Mouse (Mus musculus) heart, embryonic 13.5 days (tissue): Measurements from ENCODE around the gene Hcn4. TPM values are rescaled to one million over a fixed set of nuclear protein-coding genes. Genes with fewer than 3 reads are reported as not detected.

Source experiments
- ATAC-seq: fragments of 200-750 bp; cut with Nextera tagmentation; 2 replicates; pipeline ENCODE4 v1.8.0; 2017; ENCODE audit warnings: moderate TSS enrichment; ENCODE audit not compliant: insufficient number of reproducible peaks, low FRiP score, low TSS enrichment; ENCODE audit errors: extremely low read depth
- H3K27ac ChIP-seq: fragments of 300-500 bp; sonication (generic); replicated peaks from 2 replicates; pipeline ENCODE4 v1.5.1; 2015; ENCODE audit warnings: moderate library complexity, mild to moderate bottlenecking, inconsistent platforms
- H3K27me3 ChIP-seq: fragments of 300-500 bp; sonication (generic); replicated peaks from 2 replicates; pipeline ENCODE4 v1.6.1; 2015; ENCODE audit warnings: mild to moderate bottlenecking, inconsistent platforms
- H3K36me3 ChIP-seq: fragments of 300-500 bp; sonication (generic); 2 replicates; pipeline ENCODE4 v1.6.1; 2015; ENCODE audit warnings: mild to moderate bottlenecking, inconsistent platforms
- H3K4me1 ChIP-seq: fragments of 300-500 bp; sonication (generic); 2 replicates; pipeline ENCODE4 v1.6.1; 2015; ENCODE audit warnings: inconsistent platforms
- H3K4me2 ChIP-seq: fragments of 300-500 bp; sonication (generic); 2 replicates; pipeline ENCODE4 v1.6.1; 2015; ENCODE audit warnings: inconsistent platforms, mild to moderate bottlenecking, moderate library complexity
- H3K4me3 ChIP-seq: fragments of 300-500 bp; sonication (generic); 2 replicates; pipeline ENCODE4 v1.5.1; 2015; ENCODE audit warnings: moderate library complexity, mild to moderate bottlenecking, inconsistent platforms
- H3K9ac ChIP-seq: fragments of 300-500 bp; sonication (generic); 2 replicates; pipeline ENCODE4 v1.6.1; 2015; ENCODE audit warnings: inconsistent platforms, mild to moderate bottlenecking, moderate library complexity
- H3K9me3 ChIP-seq: fragments of 300-500 bp; sonication (generic); 2 replicates; pipeline ENCODE4 v1.6.1; 2016; ENCODE audit warnings: inconsistent platforms
- WGBS: fragments of 180-500 bp; shearing (Covaris S2); methylation state at CpG from one replicate; pipeline ENCODE4 v1.1.7; 2015; ENCODE audit warnings: mixed read lengths; 5-methylcytosine and 5-hydroxymethylcytosine counted together
- polyA plus RNA-seq: library from polyadenylated mRNA; unstranded; fragments of >200 nt; fragmentation: Nextera tagmentation; extraction: Ambion mirVana; gene quantifications from 2 replicates; pipeline ENCODE4 v1.2.1, GENCODE M21; 2015

The Hcn4 gene
- polyA plus RNA-seq = 1.3 and 1.8 TPM in 2 replicates

DNA sequence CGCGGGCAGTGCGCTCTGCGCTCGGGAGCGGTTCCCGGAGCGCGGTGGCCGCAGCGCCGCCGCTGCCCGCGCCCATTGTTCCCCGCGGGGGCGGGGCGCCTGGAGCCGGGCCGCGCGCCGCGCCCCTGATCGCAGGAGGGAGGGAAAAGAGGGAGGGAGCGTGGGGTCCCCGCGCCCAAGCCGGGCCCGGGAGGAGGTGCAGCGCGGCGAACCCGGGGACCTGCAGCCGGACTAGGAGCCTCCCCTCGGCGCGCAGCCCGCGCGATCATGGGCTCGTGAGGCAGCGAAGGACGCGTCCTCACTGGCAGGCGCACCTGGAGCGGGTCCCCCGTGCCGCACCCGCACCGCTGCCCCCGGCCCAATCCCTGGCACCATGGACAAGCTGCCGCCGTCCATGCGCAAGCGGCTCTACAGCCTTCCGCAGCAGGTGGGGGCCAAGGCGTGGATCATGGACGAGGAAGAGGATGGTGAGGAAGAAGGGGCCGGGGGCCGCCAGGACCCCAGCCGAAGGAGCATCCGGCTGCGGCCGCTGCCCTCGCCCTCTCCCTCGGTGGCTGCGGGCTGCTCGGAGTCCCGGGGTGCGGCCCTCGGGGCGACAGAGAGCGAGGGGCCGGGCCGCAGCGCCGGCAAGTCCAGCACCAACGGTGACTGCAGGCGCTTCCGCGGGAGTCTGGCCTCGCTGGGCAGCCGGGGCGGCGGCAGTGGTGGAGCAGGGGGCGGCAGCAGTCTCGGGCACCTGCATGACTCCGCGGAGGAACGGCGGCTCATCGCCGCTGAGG is at the start of gene Hcn4:
Hcn4 (plus strand) TSS at position 274 of the 779 bp plus-strand sequence.
- H3K4me3 ChIP-seq = peak within 1 kb of the TSS; percentile 78
- peaks cover 77% of the 10 kb centered on the region for H3K4me1 ChIP-seq
- H3K4me2 ChIP-seq = peak within 1 kb of the TSS; percentile 91
- no peak for ATAC-seq
- peak within 1 kb of the TSS; percentile 82 for H3K9ac ChIP-seq
- under 1% methylated on average over 67 of the region's 95 CpGs for WGBS
- H3K27me3 ChIP-seq = peaks cover 84% of the 10 kb centered on the region
- H3K36me3 ChIP-seq = no peaks in the 10 kb centered on the region
- peak within 1 kb of the TSS; percentile 84 for H3K27ac ChIP-seq
- H3K9me3 ChIP-seq = no peaks in the 10 kb centered on the region

GRCm38 (mm10) chr9:58774761-58775160 is 48.5 kb upstream of the Hcn4 start:
- Histone ChIP-seq H3K4me3 (no peak overlapping the region), H3K27me3 (no peaks in the 10 kb centered on the region), H3K36me3 (no peaks in the 10 kb centered on the region), H3K27ac (no peak overlapping the region), H3K4me2 (no peak overlapping the region), H3K4me1 (peaks cover 5% of the 10 kb centered on the region; the same call in 1 of the 2 replicates), H3K9me3 (no peaks in the 10 kb centered on the region), H3K9ac (no peak overlapping the region)
- 30% methylated on average over 3 of the region's 3 CpGs for WGBS
- ATAC-seq = no peak

- H3K4me1 ChIP-seq = no peaks in the 10 kb centered on the region
- no peak overlapping the region for H3K27ac ChIP-seq
- no peak overlapping the region for H3K4me3 ChIP-seq
- no peak overlapping the region for H3K9ac ChIP-seq
- ATAC-seq = no peak
- H3K4me2 ChIP-seq = no peak overlapping the region
- H3K36me3 ChIP-seq = no peaks in the 10 kb centered on the region
- no peaks in the 10 kb centered on the region for H3K27me3 ChIP-seq
- 22% methylated on average over 2 of the region's 2 CpGs for WGBS
- no peaks in the 10 kb centered on the region for H3K9me3 ChIP-seq
Observed at GRCm38 (mm10) chr9:58775363-58775762, 47.8 kb upstream of the Hcn4 start.

DNA sequence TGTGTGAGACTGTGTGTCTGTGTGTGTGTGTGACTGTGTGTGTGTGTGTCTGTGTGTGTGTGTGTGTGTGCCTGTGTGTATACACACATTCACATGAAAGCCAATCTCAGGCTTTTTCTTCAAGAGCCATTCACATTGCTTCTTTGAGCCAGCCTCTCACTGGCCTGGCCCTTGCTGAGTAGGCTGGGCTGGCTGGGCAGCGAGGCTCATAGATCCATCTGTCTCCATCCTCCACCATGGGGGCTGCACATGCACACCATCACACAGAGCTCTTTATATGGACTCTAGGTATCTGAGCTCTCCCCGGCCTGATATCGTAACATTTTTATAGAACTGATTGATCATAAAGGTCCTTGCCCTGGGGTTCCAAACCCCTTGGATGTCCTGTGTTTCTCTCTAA is 33.7 kb upstream of the Hcn4 start:
- no peaks in the 10 kb centered on the region; the same call in 1 of the 2 replicates for H3K27me3 ChIP-seq

DNA sequence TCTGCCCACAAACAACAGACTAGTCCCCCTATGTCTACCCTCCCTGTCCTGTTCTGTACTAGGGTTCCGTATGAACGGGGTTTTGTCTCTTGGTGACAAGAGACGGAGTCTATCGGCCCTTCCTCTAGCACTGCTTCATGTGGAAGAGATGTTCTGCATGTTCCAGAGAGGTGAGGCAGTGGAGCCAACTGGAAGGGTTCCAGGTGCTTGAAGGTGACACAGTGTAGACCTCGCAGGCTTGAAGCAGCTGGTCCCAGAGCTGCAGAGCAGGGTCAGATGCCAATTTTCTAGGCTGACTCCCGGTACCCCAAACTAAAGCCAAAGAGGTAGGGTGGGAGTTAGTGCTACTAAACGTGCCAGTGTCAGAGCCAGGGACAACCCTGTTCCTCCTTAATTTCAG is 25.1 kb upstream of the Hcn4 start:
- Histone ChIP-seq H3K9me3 (no peaks in the 10 kb centered on the region), H3K27ac (no peak overlapping the region), H3K27me3 (peaks cover 13% of the 10 kb centered on the region), H3K4me3 (no peak overlapping the region), H3K36me3 (no peaks in the 10 kb centered on the region), H3K9ac (peak overlapping the region; percentile 28; the same call in 1 of the 2 replicates), H3K4me1 (peaks cover 36% of the 10 kb centered on the region), H3K4me2 (no peak overlapping the region)
- no peak for ATAC-seq
- 69% methylated on average over 7 of the region's 7 CpGs for WGBS

More for the DNA sequence above, 33.7 kb upstream of the Hcn4 start:
- H3K36me3 ChIP-seq = no peaks in the 10 kb centered on the region
- WGBS = 87% methylated on average over 3 of the region's 3 CpGs
- no peak overlapping the region for H3K27ac ChIP-seq
- no peaks in the 10 kb centered on the region for H3K4me1 ChIP-seq
- ATAC-seq = no peak
- no peaks in the 10 kb centered on the region for H3K9me3 ChIP-seq
- H3K9ac ChIP-seq = no peak overlapping the region
- no peak overlapping the region for H3K4me3 ChIP-seq
- no peak overlapping the region for H3K4me2 ChIP-seq

DNA sequence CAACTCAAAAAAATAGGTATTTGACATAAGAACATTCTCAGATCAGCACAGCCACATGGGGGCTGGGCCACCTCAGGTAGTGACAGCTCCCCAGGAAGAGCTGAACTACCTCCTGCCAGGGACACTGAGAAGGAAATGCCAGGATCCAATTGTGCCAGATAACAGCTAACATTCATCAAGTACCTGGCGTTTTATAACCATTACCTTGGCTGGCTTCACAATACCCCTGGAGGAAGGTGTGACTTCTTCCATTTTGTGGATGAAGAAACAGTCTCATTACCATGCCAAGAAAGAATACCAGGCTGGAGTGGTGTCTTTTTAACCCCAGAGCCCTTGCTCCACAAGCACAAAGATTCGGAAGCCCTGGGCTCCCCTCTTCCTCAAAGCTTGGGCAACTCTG is 21.8 kb upstream of the Hcn4 start:
- WGBS = 59% methylated on average over 2 of the region's 2 CpGs
- Histone ChIP-seq H3K27ac (no peak overlapping the region), H3K27me3 (peaks cover 13% of the 10 kb centered on the region)

DNA sequence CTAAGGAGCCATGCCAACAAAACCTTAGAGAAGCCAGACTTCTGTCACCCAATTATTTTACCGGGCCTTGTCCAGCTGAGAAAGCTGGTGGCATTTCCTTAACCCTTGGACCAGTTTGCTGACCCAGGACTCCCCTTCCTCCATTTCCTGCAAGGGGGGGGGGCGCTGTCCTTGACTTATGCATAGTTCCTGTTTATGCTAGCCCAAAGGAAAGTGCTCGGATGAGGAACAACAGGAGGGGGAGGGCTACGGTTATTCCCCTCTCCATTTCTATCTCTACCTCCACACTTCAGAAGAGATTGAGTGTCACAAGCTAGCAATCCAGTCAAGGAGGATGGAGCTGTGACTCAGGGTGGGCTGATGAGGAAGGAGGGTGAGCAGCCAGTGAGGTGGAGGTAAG is 20.9 kb upstream of the Hcn4 start:
- no peak overlapping the region for H3K4me3 ChIP-seq
- H3K9me3 ChIP-seq = no peaks in the 10 kb centered on the region
- H3K27ac ChIP-seq = peak overlapping the region; percentile 31; the same call in 1 of the 2 replicates
- no peak overlapping the region for H3K4me2 ChIP-seq
- H3K27me3 ChIP-seq = peaks cover 13% of the 10 kb centered on the region
- H3K36me3 ChIP-seq = no peaks in the 10 kb centered on the region
- no peak for ATAC-seq
- peaks cover 64% of the 10 kb centered on the region for H3K4me1 ChIP-seq
- WGBS = 23% methylated on average over 4 of the region's 4 CpGs
- no peak overlapping the region for H3K9ac ChIP-seq

More for the DNA sequence above, 21.8 kb upstream of the Hcn4 start:
- no peak overlapping the region for H3K4me2 ChIP-seq
- H3K36me3 ChIP-seq = no peaks in the 10 kb centered on the region
- H3K4me1 ChIP-seq = peaks cover 57% of the 10 kb centered on the region
- H3K9ac ChIP-seq = no peak overlapping the region
- H3K4me3 ChIP-seq = no peak overlapping the region
- no peaks in the 10 kb centered on the region for H3K9me3 ChIP-seq
- ATAC-seq = no peak

DNA sequence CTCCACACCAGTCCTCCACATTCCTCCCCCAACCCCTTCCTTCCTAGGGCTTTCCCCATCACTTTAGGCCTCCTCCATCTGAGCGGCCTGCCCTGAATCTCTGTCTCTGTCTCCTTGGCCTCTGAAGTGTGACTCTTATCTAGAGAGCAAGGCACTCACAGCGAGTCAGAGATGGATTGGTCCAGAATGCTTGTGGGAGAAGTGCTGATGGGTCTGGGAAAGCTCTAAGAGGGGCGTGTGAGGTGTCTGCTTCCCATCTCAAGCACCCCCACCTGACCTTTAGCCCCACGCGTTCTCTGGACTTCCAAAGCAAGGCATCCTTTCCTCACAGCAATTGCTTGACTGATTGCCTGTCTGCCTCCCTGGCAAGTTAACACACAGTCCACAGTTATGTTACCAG is 20.4 kb upstream of the Hcn4 start:
- Histone ChIP-seq H3K4me3 (no peak overlapping the region), H3K27me3 (peaks cover 13% of the 10 kb centered on the region), H3K9me3 (no peaks in the 10 kb centered on the region), H3K4me1 (peaks cover 69% of the 10 kb centered on the region), H3K36me3 (no peaks in the 10 kb centered on the region), H3K9ac (0 out of 2 replicates have a peak overlapping the region, but pooled peaks have one; percentile 14), H3K4me2 (0 out of 2 replicates have a peak overlapping the region, but pooled peaks have one; percentile 0), H3K27ac (peak overlapping the region; percentile 31)
- 11% methylated on average over 5 of the region's 5 CpGs for WGBS
- no peak for ATAC-seq

DNA sequence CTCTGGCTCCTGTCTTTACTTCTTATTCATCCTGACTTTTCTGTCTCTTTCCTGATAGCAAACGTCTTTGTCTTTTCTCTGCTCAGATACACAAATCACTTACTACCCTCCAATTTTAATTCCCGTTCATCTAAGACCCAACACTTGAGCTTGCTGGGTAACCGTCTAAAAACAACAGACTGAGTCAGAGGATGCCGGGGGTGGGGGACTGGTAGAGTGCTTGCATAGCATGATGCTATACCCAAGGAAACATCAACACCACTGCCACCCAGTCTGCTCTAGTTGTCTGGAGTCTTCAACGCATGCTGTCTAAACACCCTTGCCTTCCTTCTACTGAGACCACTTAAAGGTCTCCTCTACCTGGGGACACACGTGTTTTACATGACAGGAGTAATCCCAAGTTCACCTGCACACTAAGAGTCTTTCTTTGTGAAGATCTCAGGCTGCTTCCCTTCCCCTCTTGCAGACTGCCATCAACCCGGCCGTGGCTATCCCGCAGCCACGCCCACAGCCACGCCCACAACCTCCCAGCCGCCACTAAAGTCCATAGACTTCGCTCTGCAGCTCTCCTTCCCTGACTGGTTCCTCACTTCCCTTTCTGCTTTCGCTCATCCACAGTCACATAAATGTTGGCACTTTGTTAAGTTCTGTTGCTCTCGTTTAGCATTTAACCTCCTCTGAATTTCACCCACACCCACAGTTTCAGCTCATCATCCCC is 17.5 kb upstream of the Hcn4 start:
- WGBS = 9% methylated on average over 15 of the region's 15 CpGs

DNA sequence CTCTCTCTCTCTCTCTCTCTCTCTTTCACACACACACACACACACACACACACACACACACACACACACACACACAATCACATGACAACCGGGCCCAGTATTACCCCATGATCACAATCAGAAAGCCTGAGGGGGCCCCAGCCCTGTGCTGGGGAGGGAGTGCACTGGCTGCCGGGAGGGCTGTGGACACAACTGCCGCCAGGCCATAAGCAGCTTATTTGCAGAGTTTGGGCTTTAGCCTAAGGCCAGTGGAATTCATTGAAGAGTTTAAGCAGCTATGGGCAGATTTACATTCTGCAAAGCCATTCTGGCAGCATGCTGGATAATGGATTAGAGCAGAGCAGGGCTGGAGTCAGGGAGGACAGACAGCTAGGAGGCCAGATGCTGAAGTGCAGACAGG is 12.0 kb upstream of the Hcn4 start:
- Histone ChIP-seq H3K9me3 (no peaks in the 10 kb centered on the region), H3K4me1 (peaks cover 74% of the 10 kb centered on the region), H3K36me3 (no peaks in the 10 kb centered on the region), H3K9ac (no peak overlapping the region), H3K27ac (no peak overlapping the region), H3K4me2 (no peak overlapping the region), H3K4me3 (no peak overlapping the region), H3K27me3 (peaks cover 8% of the 10 kb centered on the region)
- 54% methylated on average over 3 of the region's 3 CpGs for WGBS
- ATAC-seq = no peak

More for the DNA sequence above, 17.5 kb upstream of the Hcn4 start:
- Histone ChIP-seq H3K9ac (peak overlapping the region; percentile 51; the same call in 1 of the 2 replicates), H3K27me3 (no peaks in the 10 kb centered on the region), H3K36me3 (no peaks in the 10 kb centered on the region), H3K4me2 (peak overlapping the region; percentile 63), H3K9me3 (no peaks in the 10 kb centered on the region), H3K4me3 (peak overlapping the region; percentile 32), H3K4me1 (peaks cover 80% of the 10 kb centered on the region), H3K27ac (peak overlapping the region; percentile 66)
- no peak for ATAC-seq

DNA sequence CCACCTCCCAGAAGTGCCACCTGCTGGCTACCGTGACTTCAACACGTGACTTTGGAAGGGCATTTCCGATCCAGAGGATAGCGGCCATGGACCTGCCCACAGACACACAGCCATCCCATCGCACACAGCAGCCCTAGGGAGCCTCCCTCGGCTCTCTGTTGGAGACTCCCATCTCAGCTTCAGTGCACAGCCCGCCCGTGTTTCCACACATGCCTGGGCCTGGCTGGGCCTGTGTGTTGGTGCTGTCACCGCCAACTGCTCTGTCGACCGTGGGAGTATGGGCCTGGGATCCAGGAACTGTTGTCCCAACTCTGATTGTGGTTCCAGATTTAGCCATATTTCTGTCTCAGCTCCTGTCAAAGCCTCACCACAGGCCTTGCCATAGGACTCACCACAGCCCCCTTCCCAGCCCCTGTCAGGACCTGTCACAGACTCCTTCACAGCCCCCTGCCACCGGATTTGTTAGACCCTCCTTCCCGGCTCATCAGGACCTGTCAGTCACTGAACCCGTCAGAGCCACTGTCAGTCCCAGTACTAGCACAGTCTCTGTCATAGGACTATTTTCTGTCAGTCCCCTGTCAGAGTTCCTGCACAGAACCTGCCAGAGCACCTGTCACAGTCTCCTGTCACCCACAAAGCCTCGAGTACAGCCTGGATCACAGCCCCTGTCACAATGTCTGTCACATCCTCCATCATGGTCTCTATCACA is 7.5 kb upstream of the Hcn4 start:
- 0 out of 2 replicates have a peak overlapping the region, but pooled peaks have one; percentile 26 for H3K9ac ChIP-seq
- no peak for ATAC-seq
- no peak overlapping the region for H3K4me2 ChIP-seq
- peaks cover 76% of the 10 kb centered on the region for H3K4me1 ChIP-seq
- peak overlapping the region; percentile 33 for H3K27ac ChIP-seq
- H3K36me3 ChIP-seq = no peaks in the 10 kb centered on the region
- WGBS = 21% methylated on average over 15 of the region's 15 CpGs
- H3K9me3 ChIP-seq = no peaks in the 10 kb centered on the region
- H3K4me3 ChIP-seq = no peak overlapping the region
- H3K27me3 ChIP-seq = peaks cover 51% of the 10 kb centered on the region
